Mouse (Mus musculus) ES-E14 (cell line): ENCODE results near the gene Slc25a39.

ENCODE experiments used
- CHD2 ChIP-seq: IDR thresholded peaks from 2 replicates; pipeline ENCODE4 v1.6.1; 2014; ENCODE audit warnings: mild to moderate bottlenecking, low read depth, low read length, inconsistent platforms
- HCFC1 ChIP-seq: IDR thresholded peaks from 2 replicates; pipeline ENCODE4 v1.6.1; 2012; ENCODE audit warnings: low read length, inconsistent platforms, borderline replicate concordance; ENCODE audit not compliant: insufficient read depth
- MAFK ChIP-seq: IDR thresholded peaks from 2 replicates; pipeline ENCODE4 v1.6.1; 2014; ENCODE audit warnings: mild to moderate bottlenecking, low read depth, low read length, inconsistent platforms; ENCODE audit not compliant: insufficient read depth
- ZC3H11A ChIP-seq: IDR thresholded peaks from 2 replicates; pipeline ENCODE4 v1.6.1; 2012; ENCODE audit warnings: low read depth, mild to moderate bottlenecking, inconsistent platforms, low read length, borderline replicate concordance
- ZNF384 ChIP-seq: IDR thresholded peaks from 2 replicates; pipeline ENCODE4 v1.6.1; 2012; ENCODE audit warnings: low read depth, low read length, inconsistent platforms

DNA sequence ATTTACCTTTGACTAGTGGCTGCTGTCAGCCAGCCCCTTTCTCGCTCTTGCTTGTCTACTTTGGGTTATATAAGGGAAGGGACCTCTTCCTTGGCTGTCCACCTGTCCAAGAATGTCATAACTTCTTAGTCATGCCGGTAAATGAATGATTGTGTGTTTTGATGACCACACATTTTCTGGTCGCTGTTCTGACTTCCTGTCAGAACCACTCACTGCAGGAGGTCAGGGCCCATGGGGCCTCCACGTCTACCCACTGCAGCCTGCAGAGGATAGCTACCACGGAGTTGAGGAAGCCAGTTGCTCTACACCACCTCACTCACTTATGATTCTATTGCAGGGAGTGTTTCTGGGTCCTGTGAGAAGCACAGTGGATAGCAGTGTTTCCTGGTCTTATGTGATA is 21.6 kb downstream of the Slc25a39 start:
- TF ChIP-seq HCFC1 (no peak), MAFK (no peak), ZNF384 (no peak), CHD2 (no peak), ZC3H11A (no peak)
